Mouse (Mus musculus) myocyte (in vitro differentiated cells): Measurements from ENCODE around the gene Zfp952.

ENCODE experiments used
- E2F4 ChIP-seq: IDR thresholded peaks from one replicate; pipeline ENCODE4 v1.6.1; 2011; ENCODE audit warnings: mild to moderate bottlenecking, control low read depth, moderate library complexity; ENCODE audit not compliant: insufficient read depth
- MAX ChIP-seq: IDR thresholded peaks from one replicate; pipeline ENCODE4 v1.6.1; 2011; ENCODE audit warnings: low read depth, mild to moderate bottlenecking, control low read depth
- MYOD1 ChIP-seq, 3 experiments: IDR thresholded peaks; one replicate each; pipeline ENCODE4 v1.6.1; 2011; ENCODE audit warnings: control low read depth in 2 of 3, low read depth in 2 of 3, mild to moderate bottlenecking in 2 of 3, moderate library complexity in 1 of 3; ENCODE audit not compliant: insufficient read length in 2 of 3, control insufficient read depth in 1 of 3
- POLR2A ChIP-seq: IDR thresholded peaks from one replicate; pipeline ENCODE4 v1.6.1; 2011; ENCODE audit warnings: low read depth, mild to moderate bottlenecking, control low read depth, moderate library complexity; ENCODE audit not compliant: insufficient read length
- REST ChIP-seq: IDR thresholded peaks from one replicate; pipeline ENCODE4 v1.6.1; 2011; ENCODE audit warnings: mild to moderate bottlenecking, control low read depth, moderate library complexity; ENCODE audit not compliant: insufficient read depth, insufficient read length
- USF1 ChIP-seq: IDR thresholded peaks from one replicate; pipeline ENCODE4 v1.6.1; 2011; ENCODE audit warnings: low read depth, mild to moderate bottlenecking, control low read depth, moderate library complexity

DNA sequence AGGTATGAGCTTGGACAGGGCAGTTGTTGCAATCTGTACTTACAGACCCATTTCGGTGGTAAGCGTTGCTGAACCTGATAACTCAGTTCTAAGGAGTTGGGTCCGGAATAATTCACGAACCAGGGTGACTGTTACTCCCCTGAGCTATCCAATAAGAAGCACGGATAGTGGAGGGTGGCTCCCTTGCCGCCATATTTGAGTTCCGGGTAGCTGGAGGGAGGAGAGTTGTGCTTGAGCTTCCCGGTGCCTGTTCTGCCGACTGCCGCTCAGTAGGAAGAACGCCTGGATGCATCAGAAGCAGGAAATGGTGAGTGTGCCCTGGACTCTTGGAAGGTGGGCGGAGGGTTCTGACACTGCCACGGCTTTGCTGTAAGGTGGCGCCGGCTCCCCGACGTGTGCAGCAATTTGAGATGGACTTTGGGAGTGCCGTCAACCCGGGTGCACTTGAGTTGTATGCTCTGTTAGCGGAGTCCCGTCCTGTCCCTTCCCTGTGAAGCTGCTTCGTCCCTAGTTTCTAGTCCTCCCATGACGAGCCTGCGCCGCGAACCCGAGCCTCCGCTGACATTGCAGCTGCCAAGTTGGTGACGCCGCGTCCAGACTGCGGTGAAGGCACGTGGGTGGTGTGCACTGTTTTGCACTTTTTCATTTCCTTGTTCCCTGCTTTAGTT lies 27.2 kb upstream of the Zfp952 start, which contains the start of gene Zfp472:
- TF ChIP-seq USF1 (peak; percentile 2), MAX (no peak), E2F4 (peak; percentile 93), MYOD1 (IDR thresholded peaks at IDR 0.05; ENCODE audit: control insufficient read depth in 1 of 3, insufficient read length in 2 of 3, low read depth in 2 of 3) (peak in 1 of 3 experiments; percentile 73), POLR2A (peak; percentile 17), REST (no peak)
